Mouse (Mus musculus) embryonic facial prominence, embryonic 13.5 days (tissue): ENCODE data around the gene Babam2. TPM values are rescaled to one million over a fixed set of nuclear protein-coding genes. Genes with fewer than 3 reads are reported as not detected.

Experiments used
- ATAC-seq: fragments of 200-750 bp; cut with Nextera tagmentation; 2 replicates; pipeline ENCODE4 v1.8.0; 2017; ENCODE audit warnings: low read depth; ENCODE audit not compliant: insufficient number of reproducible peaks, insufficient read depth, low FRiP score, low TSS enrichment
- H3K27ac ChIP-seq: fragments of 300-500 bp; sonication (generic); 2 replicates; pipeline ENCODE4 v1.5.1; 2015; ENCODE audit warnings: moderate library complexity, mild to moderate bottlenecking, inconsistent platforms
- H3K27me3 ChIP-seq: fragments of 300-500 bp; sonication (generic); 2 replicates; pipeline ENCODE4 v1.6.1; 2015; ENCODE audit warnings: mild to moderate bottlenecking, inconsistent platforms
- H3K36me3 ChIP-seq: fragments of 300-500 bp; sonication (generic); 2 replicates; pipeline ENCODE4 v1.6.1; 2015; ENCODE audit warnings: mild to moderate bottlenecking, inconsistent platforms
- H3K4me1 ChIP-seq: fragments of 300-500 bp; sonication (generic); 2 replicates; pipeline ENCODE4 v1.6.1; 2015; ENCODE audit warnings: inconsistent platforms
- H3K4me2 ChIP-seq: fragments of 300-500 bp; sonication (generic); 2 replicates; pipeline ENCODE4 v1.6.1; 2015; ENCODE audit warnings: moderate library complexity, mild to moderate bottlenecking, inconsistent platforms
- H3K4me3 ChIP-seq: fragments of 300-500 bp; sonication (generic); 2 replicates; pipeline ENCODE4 v1.5.1; 2015; ENCODE audit warnings: mild to moderate bottlenecking, inconsistent platforms
- H3K9ac ChIP-seq: fragments of 300-500 bp; sonication (generic); 2 replicates; pipeline ENCODE4 v1.6.1; 2015; ENCODE audit warnings: mild to moderate bottlenecking, inconsistent platforms
- H3K9me3 ChIP-seq: fragments of 300-500 bp; sonication (generic); 2 replicates; pipeline ENCODE4 v1.6.1; 2016; ENCODE audit warnings: inconsistent platforms
- WGBS: fragments of 180-500 bp; shearing (Covaris S2); methylation state at CpG from one replicate; pipeline ENCODE4 v1.1.7; 2015; ENCODE audit warnings: mixed read lengths; 5-methylcytosine and 5-hydroxymethylcytosine counted together
- polyA plus RNA-seq: library from polyadenylated mRNA; unstranded; fragments of >200 nt; fragmentation: Nextera tagmentation; extraction: Ambion mirVana; gene quantifications from 2 replicates; pipeline ENCODE4 v1.2.1, GENCODE M21; 2015

The Babam2 gene
- polyA plus RNA-seq, 1 experiment from 2014 or later = 50.1 TPM

DNA sequence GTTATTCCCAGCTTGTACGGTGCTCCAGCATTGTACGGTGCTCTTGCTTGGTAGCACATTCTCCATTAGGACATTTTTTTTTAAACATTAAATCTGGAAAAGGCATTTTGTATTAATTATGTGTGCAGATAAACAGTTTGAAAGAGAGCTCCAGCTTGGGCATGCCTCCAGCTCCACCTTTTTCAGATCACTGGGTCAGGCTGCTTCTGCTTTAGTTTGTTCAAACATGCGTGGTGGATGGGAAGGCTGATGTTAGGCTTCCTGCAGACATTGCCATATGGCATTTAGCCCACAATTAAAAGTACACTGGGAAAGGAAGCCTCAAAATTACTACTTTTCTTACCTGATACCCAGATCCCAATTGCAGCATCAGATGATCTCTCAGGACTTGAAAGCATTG lies 310.9 kb downstream of the Babam2 start:
- H3K27ac ChIP-seq = no peak overlapping the region
- no peak overlapping the region for H3K9ac ChIP-seq
- H3K27me3 ChIP-seq = no peaks in the 10 kb centered on the region
- 48% methylated on average over 3 of the region's 3 CpGs for WGBS
- peaks cover 9% of the 10 kb centered on the region for H3K4me1 ChIP-seq
- H3K36me3 ChIP-seq = no peaks in the 10 kb centered on the region
- H3K4me3 ChIP-seq = no peak overlapping the region
- no peak for ATAC-seq
- no peaks in the 10 kb centered on the region for H3K9me3 ChIP-seq
- no peak overlapping the region for H3K4me2 ChIP-seq

DNA sequence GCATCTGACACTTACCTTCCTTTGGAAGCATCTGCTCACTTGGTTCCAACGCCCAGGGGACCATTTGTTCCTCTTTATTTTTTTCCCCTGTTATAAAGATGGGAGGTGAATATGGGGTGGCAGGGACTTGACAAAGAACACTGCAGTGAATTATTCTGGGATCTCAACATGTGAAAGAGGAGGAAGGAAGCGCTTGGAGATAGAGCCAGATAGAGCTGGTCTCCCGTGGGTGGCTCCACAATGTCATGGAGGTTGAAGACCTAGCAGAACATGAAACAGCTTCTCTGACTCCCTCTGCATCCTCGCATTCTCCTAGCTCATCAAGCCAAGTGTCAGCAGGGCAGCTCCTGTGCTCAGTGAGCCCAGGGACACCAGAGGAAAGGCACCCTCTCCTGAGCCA lies 312.6 kb downstream of the Babam2 start:
- H3K9me3 ChIP-seq = no peaks in the 10 kb centered on the region
- no peak overlapping the region for H3K9ac ChIP-seq
- H3K4me3 ChIP-seq = no peak overlapping the region
- H3K4me1 ChIP-seq = peaks cover 7% of the 10 kb centered on the region
- 83% methylated on average over 4 of the region's 4 CpGs for WGBS
- H3K4me2 ChIP-seq = no peak overlapping the region
- H3K36me3 ChIP-seq = no peaks in the 10 kb centered on the region
- H3K27ac ChIP-seq = no peak overlapping the region
- no peak for ATAC-seq
- no peaks in the 10 kb centered on the region for H3K27me3 ChIP-seq

DNA sequence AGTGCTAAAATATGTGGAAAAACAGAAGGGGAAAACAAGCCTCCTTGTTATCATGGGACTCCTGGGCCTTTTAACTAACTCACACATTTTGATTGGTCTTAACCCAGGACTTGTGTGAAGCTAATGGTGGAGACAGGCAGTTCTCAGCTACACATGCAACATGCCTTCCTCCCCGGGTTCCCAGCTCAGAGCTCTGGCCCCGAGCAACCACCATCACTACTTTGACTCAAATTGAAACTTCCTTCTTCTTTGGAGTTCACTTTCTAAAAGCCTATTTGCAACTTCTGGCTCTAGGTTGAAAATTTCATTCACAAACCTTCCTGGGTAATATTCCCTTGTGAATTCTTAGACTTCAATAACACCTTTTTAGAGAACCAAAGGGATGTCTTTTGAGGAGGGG lies 315.6 kb downstream of the Babam2 start:
- 79% methylated on average over 2 of the region's 2 CpGs for WGBS
- H3K9ac ChIP-seq = no peak overlapping the region
- peaks cover 7% of the 10 kb centered on the region for H3K4me1 ChIP-seq
- H3K4me3 ChIP-seq = no peak overlapping the region
- H3K27me3 ChIP-seq = no peaks in the 10 kb centered on the region
- H3K4me2 ChIP-seq = no peak overlapping the region
- H3K36me3 ChIP-seq = no peaks in the 10 kb centered on the region
- no peak overlapping the region for H3K27ac ChIP-seq
- no peak for ATAC-seq
- H3K9me3 ChIP-seq = no peaks in the 10 kb centered on the region

DNA sequence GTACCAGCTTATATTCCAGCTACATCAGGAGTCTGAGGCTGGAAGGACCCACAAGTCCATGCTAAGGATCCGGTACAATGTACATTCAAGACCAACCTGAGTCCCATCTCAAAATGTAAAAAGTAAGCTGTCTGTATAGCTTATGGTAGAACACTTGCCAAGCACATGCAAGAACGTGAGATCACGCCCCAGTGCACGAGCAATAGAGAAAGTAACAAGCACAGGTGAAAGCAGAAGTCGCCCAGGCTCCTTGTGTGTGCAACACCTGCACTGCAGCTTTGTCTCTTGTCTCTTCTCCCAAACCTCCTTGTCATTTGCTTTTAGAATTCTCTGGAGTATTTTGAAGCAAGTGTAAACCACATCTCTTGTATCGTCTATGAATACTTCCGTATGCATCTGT lies 317.3 kb downstream of the Babam2 start:
- Histone ChIP-seq H3K9me3 (no peaks in the 10 kb centered on the region), H3K4me2 (no peak overlapping the region), H3K4me3 (no peak overlapping the region), H3K9ac (no peak overlapping the region), H3K27me3 (no peaks in the 10 kb centered on the region), H3K4me1 (no peaks in the 10 kb centered on the region), H3K27ac (no peak overlapping the region), H3K36me3 (no peaks in the 10 kb centered on the region)
- ATAC-seq = no peak
- 86% methylated on average over 7 of the region's 7 CpGs for WGBS

DNA sequence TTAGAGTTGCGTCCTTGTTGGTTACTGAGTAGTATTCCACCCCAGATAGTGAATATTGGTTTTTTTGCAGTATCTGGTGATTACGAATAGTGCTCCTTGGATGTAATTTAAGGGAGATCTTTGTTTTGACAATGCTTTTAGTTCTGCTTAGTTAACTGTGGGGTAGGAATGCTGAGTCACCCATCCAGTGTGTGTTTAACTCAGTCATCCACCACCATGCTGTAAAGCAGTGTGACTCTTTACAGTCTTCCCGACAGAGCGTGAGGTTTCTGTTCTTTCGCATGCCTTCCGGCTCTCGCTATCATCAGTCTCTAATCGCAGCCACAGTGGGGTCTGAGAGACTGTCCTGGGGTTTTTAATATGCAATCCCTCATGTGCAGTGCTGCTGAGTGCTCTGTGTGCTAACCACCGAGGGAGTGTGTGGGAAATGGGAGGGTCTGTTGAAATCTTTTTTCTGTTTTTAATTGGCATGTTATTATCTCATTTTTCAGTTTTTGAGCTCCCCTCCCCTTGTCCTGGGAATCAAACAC lies 318.5 kb downstream of the Babam2 start:
- ATAC-seq = no peak

DNA sequence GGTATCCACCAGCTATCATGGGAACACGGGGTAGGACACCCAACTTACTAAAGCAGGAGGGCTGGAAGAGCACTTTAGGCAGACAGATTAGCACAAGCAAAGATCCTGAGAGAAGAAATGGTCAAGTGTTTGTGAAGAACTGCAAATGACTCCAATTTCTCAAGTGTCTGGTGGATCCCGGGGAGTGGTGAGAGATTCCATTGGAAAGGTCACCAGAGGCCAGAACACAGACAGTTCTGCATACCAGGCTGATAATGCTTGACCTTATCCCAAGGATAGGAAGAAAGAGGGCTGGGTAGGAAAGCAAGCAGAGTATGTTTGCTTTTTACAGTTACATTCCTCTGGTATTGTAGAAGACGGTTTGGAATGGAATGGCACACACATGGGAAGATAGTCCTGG lies 320.2 kb downstream of the Babam2 start:
- H3K36me3 ChIP-seq = no peaks in the 10 kb centered on the region
- no peak overlapping the region for H3K4me2 ChIP-seq
- no peak overlapping the region for H3K9ac ChIP-seq
- no peaks in the 10 kb centered on the region for H3K27me3 ChIP-seq
- no peaks in the 10 kb centered on the region for H3K9me3 ChIP-seq
- H3K4me3 ChIP-seq = no peak overlapping the region
- no peak overlapping the region for H3K27ac ChIP-seq
- 68% methylated on average over 3 of the region's 3 CpGs for WGBS
- H3K4me1 ChIP-seq = no peaks in the 10 kb centered on the region
- ATAC-seq = no peak

More for the DNA sequence above, 318.5 kb downstream of the Babam2 start:
- 72% methylated on average over 9 of the region's 9 CpGs for WGBS
- H3K9me3 ChIP-seq = no peaks in the 10 kb centered on the region
- H3K36me3 ChIP-seq = no peaks in the 10 kb centered on the region
- no peak overlapping the region for H3K4me3 ChIP-seq
- H3K9ac ChIP-seq = no peak overlapping the region
- H3K4me2 ChIP-seq = no peak overlapping the region
- no peak overlapping the region for H3K27ac ChIP-seq
- H3K4me1 ChIP-seq = no peaks in the 10 kb centered on the region
- no peaks in the 10 kb centered on the region for H3K27me3 ChIP-seq

DNA sequence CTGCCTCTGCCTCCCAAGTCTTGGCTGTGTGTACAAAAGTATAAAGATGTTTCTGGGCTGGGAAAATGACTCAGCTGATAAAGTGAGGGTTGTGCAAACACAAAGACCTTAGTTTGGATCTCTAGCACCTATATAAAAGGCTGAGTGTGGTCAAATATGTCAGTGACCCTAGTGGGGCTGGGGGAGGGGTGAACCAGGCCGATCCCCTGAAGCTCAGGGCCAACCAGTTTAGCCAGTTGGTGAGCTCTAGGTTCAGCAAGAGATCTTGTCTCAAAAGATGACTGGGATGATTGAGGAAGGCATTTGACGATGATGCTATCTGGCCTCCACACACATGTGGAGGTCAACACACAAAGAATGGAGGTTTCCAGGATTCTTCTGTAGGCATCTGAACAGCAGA lies 320.8 kb downstream of the Babam2 start:
- no peak for ATAC-seq
- no peaks in the 10 kb centered on the region for H3K27me3 ChIP-seq

DNA sequence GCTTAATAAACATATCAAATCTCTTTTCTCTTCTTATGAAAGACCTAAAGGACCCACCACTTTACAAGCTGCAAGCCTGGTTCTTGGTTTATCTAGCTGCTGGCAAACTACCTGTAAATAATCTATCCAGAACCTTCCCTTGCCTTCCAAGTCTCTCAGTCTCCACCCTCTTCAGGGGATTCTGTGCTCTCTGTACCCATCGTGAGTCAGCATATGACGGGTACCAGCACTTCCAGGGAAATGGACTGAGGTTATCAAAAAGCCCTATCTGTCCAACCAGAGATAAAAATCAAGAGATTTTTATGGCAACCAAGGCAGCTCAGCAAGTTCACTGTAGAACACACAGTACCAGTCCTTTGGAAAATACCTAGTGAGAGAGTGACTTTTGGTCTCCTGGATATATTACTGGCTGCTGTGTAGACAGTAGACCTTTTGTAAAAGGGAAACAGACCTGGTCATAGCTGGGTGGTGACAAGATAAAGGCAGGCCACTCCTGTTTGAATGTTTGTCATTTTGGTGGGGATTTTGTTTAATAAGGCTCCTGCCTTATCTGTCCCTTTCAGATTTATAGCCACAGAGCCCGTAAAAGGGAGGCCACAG lies 332.4 kb downstream of the Babam2 start:
- Histone ChIP-seq H3K9ac (no peak overlapping the region), H3K4me1 (no peaks in the 10 kb centered on the region), H3K27me3 (no peaks in the 10 kb centered on the region), H3K36me3 (no peaks in the 10 kb centered on the region), H3K4me3 (no peak overlapping the region), H3K27ac (no peak overlapping the region), H3K9me3 (no peaks in the 10 kb centered on the region), H3K4me2 (no peak overlapping the region)
- no peak for ATAC-seq
- WGBS = 93% methylated on average over 3 of the region's 3 CpGs

More for the DNA sequence above, 320.8 kb downstream of the Babam2 start:
- Histone ChIP-seq H3K4me2 (no peak overlapping the region), H3K36me3 (no peaks in the 10 kb centered on the region), H3K27ac (no peak overlapping the region), H3K9ac (no peak overlapping the region), H3K9me3 (no peaks in the 10 kb centered on the region), H3K4me3 (no peak overlapping the region), H3K4me1 (no peaks in the 10 kb centered on the region)
- WGBS = 88% methylated on average over 2 of the region's 2 CpGs

DNA sequence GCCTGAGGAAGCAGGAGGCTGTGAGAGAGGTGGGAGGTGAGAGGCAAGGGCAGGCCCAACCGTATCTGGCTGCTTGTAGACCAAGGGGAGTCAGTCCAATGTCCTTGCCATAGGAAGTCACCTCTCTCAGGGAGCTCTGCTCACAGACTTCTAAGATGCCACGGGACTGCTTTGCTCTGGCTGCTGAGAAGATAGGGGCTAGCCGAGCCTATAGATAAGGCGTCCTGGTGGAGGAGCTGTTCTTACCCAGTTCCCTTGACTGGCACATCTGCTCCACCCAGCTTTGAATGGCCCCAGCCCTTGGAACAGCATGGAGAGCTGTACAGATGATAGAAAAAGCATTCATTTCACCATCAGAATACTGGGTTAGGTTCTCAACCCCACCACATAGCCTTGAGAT lies 335.7 kb downstream of the Babam2 start:
- Histone ChIP-seq H3K9me3 (no peaks in the 10 kb centered on the region), H3K4me1 (no peaks in the 10 kb centered on the region), H3K36me3 (no peaks in the 10 kb centered on the region), H3K27me3 (no peaks in the 10 kb centered on the region), H3K4me3 (no peak overlapping the region), H3K9ac (no peak overlapping the region), H3K4me2 (no peak overlapping the region), H3K27ac (no peak overlapping the region)
- ATAC-seq = no peak
- WGBS = 64% methylated on average over 4 of the region's 4 CpGs

DNA sequence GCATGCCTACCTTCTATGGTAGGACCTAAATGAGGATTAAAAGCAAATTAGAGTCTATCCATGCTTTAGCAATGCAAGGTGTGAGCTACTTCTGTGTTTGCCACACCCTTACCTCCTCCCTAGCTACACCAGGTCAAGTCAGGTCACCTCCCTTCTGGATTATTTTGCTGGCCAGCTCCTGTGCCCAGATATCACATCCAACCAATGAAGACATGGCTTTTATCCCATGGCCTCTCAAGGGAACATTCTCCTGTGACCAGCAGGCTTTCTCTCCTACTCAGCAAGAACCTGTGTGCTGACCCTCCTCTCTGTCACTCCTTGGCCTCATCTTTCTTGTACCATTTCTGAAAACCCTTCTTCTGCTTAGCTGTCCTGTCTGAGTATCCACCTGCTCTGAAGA lies 336.1 kb downstream of the Babam2 start:
- H3K36me3 ChIP-seq = no peaks in the 10 kb centered on the region
- H3K9me3 ChIP-seq = no peaks in the 10 kb centered on the region
- ATAC-seq = no peak
- no peak overlapping the region for H3K4me2 ChIP-seq
- H3K27ac ChIP-seq = no peak overlapping the region
- H3K9ac ChIP-seq = no peak overlapping the region
- no peaks in the 10 kb centered on the region for H3K27me3 ChIP-seq
- no peaks in the 10 kb centered on the region for H3K4me1 ChIP-seq
- no peak overlapping the region for H3K4me3 ChIP-seq

DNA sequence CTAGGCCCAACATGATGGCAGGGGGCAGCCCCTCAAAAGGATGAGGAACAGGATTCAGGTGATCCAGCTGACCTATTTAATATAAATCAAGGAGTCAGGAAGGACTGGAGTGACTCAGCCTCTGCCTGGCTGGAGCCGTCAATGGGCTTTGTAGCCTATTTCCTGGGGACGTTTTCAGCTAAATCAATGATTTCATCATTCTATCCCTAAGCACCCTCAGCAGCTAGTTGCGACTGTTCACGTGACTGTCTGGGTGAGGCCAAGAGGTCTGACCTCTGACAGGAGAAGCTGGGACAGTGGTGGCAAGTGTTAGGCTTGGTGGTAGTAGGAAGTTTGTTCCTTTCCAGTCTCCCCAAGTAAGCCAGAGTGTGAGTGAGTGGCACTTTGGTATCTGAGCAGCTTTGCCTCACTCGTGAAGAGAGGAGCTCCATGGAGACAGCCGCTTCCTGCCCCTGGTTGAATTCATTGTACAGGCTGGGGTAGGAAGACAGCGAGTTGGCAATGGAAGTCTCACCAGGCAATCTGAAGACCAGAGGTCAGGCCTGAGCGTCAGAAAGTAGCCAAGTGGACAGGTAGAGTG lies 337.1 kb downstream of the Babam2 start:
- H3K9me3 ChIP-seq = no peaks in the 10 kb centered on the region
- H3K36me3 ChIP-seq = no peaks in the 10 kb centered on the region
- no peak overlapping the region for H3K9ac ChIP-seq
- no peak for ATAC-seq
- no peak overlapping the region for H3K27ac ChIP-seq
- H3K4me3 ChIP-seq = no peak overlapping the region
- 83% methylated on average over 8 of the region's 8 CpGs for WGBS
- no peaks in the 10 kb centered on the region for H3K4me1 ChIP-seq
- H3K27me3 ChIP-seq = no peaks in the 10 kb centered on the region
- no peak overlapping the region for H3K4me2 ChIP-seq

DNA sequence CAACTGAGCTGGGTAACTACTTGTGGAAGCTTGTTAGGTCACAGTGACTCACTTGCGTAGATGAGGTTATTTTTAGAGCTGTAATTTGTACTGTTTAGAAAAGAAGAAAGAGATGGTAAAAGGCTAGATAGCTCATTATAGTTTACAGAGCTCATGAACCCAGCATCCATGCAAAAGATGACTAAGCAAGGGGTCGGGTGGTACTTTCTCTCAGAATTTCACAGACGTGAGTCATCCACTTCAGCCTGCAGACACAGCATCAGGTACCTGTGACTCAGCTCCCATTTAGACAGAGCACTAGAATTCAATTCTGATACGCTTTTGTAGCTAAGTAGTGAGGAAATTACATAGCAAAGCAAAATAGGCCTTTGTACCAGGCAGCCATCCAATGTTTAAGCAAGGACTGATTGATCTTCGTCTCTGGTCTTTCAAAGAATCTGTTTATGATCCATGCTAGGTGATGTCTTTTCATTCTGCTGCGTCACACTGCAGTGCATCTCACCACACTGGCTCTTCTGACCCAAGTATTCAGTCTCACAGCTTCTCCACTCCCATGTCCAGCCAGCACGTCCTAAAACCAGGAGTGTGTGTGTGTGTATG lies 338.3 kb downstream of the Babam2 start:
- no peak overlapping the region for H3K9ac ChIP-seq
- no peak for ATAC-seq
- no peaks in the 10 kb centered on the region for H3K9me3 ChIP-seq
- no peak overlapping the region for H3K4me2 ChIP-seq
- WGBS = 70% methylated on average over 7 of the region's 7 CpGs
- H3K4me3 ChIP-seq = no peak overlapping the region
- H3K27me3 ChIP-seq = no peaks in the 10 kb centered on the region
- no peaks in the 10 kb centered on the region for H3K36me3 ChIP-seq
- H3K27ac ChIP-seq = no peak overlapping the region
- H3K4me1 ChIP-seq = no peaks in the 10 kb centered on the region
